Mouse (Mus musculus) intestine, embryonic 15.5 days (tissue): ENCODE measurements at regions not wholly inside any gene's neighbourhood (a gene's known extent, or its start where the extent isn't known, plus 50 kb on each side); places are given as distances from the start of the nearest gene placed in this dataset.

Source experiments
- ATAC-seq: fragments of 200-750 bp; cut with Nextera tagmentation; 2 replicates; pipeline ENCODE4 v1.8.0; 2017; ENCODE audit warnings: moderate TSS enrichment, moderate library complexity
- H3K27ac ChIP-seq: fragments of 300-500 bp; sonication (generic); 2 replicates; pipeline ENCODE4 v1.5.1; 2015; ENCODE audit warnings: mild to moderate bottlenecking, inconsistent platforms
- H3K27me3 ChIP-seq: fragments of 300-500 bp; sonication (generic); replicated peaks from 2 replicates; pipeline ENCODE4 v1.6.1; 2015; ENCODE audit warnings: inconsistent platforms
- H3K36me3 ChIP-seq: fragments of 300-500 bp; sonication (generic); 2 replicates; pipeline ENCODE4 v1.6.1; 2015; ENCODE audit warnings: inconsistent platforms
- H3K4me1 ChIP-seq: fragments of 300-500 bp; sonication (generic); replicated peaks from 2 replicates; pipeline ENCODE4 v1.6.1; 2015; ENCODE audit warnings: inconsistent platforms
- H3K4me2 ChIP-seq: fragments of 300-500 bp; sonication (generic); replicated peaks from 2 replicates; pipeline ENCODE4 v1.6.1; 2015; ENCODE audit warnings: mild to moderate bottlenecking, inconsistent platforms
- H3K4me3 ChIP-seq: fragments of 300-500 bp; sonication (generic); replicated peaks from 2 replicates; pipeline ENCODE4 v1.5.1; 2015; ENCODE audit warnings: inconsistent platforms
- H3K9ac ChIP-seq: fragments of 300-500 bp; sonication (generic); 2 replicates; pipeline ENCODE4 v1.6.1; 2015; ENCODE audit warnings: inconsistent platforms
- H3K9me3 ChIP-seq: fragments of 300-500 bp; sonication (generic); 2 replicates; pipeline ENCODE4 v1.6.1; 2016; ENCODE audit warnings: inconsistent platforms
- WGBS: fragments of 180-500 bp; shearing (Covaris S2); methylation state at CpG from one replicate; pipeline ENCODE4 v1.1.7; 2015; 5-methylcytosine and 5-hydroxymethylcytosine counted together

DNA sequence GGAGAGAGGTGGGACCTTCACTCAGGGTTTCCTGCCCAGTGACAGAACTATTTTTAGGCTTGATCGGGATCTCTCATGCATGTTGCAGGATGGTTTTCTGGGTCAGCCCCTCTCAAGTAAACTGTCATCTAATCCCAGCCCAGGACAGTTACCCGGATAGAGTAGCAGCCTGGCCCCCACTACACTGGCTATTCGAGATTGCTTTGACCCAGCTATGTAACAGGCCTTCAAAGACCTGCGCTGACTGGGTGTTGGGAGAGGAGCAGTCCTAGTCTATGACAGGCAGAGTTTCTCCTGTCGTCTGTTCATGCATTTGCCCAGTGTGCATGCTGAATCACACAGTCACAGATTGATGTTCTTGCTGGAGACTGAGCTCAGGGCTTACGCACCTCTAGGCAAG, 86.2 kb upstream of the Epcam start:
- Histone ChIP-seq H3K4me3 (no peak overlapping the region), H3K27ac (no peak overlapping the region), H3K27me3 (no peaks in the 10 kb centered on the region), H3K4me2 (no peak overlapping the region), H3K36me3 (no peaks in the 10 kb centered on the region), H3K4me1 (peaks cover 5% of the 10 kb centered on the region; the same call in 1 of the 2 replicates), H3K9me3 (no peaks in the 10 kb centered on the region), H3K9ac (no peak overlapping the region)
- ATAC-seq = no peak
- 77% methylated on average over 6 of the region's 6 CpGs for WGBS

DNA sequence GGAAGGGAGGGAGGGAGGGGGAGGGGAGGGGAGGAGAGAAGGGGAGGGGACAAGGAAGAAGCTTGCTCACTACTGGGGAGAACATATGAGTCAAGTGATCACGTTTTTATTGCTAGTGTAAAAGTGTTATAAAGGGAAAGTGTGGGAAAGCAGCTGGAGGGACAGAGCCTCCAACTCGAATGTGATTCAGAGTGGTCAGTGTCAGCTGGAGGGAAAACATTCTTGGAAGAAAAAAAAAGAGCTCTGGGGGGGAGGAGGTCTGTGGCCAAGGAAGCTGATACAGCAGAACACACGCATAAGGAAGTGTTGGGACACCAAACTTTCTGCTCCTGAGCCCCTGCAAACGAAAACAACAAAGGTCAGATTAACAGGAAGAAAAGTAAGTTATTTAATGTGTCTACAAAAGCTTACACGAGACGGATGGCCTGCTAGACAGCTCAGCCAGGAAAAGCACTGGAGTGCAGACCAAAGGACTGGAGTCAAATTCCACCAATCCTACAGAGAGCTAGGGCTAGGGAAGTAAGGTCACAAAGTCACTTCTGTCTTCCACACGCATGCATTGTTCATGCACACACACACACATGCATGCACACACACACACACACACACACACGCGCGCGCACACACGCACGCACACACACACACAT, 85.1 kb upstream of the Epcam start:
- H3K27ac ChIP-seq = peak overlapping the region; percentile 14; the same call in 1 of the 2 replicates
- H3K9ac ChIP-seq = no peak overlapping the region
- 47% methylated on average over 13 of the region's 13 CpGs for WGBS
- H3K9me3 ChIP-seq = no peaks in the 10 kb centered on the region
- peak; percentile 81 for ATAC-seq
- peaks cover 5% of the 10 kb centered on the region; the same call in 1 of the 2 replicates for H3K4me1 ChIP-seq
- H3K36me3 ChIP-seq = no peaks in the 10 kb centered on the region
- no peak overlapping the region for H3K4me3 ChIP-seq
- no peaks in the 10 kb centered on the region for H3K27me3 ChIP-seq
- H3K4me2 ChIP-seq = no peak overlapping the region

DNA sequence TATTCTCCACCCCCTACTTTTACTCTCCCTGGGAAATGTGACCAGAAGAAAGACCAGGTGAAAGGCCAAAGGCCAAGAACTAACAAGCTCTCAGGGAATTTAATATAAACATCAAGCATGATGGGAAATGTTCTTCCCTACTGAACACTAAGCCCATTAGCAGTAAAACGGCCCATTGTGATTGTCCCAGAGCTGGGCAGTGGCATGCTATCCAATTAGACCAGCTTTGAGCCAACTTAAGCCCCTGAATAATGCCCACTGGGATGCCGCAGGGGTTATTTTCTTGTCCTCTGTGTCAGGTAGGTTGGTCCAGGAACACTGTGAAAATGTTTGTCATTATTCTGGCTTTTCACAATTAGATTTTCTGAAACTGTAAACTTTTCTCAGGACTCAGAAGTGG, 81.2 kb upstream of the Epcam start:
- Histone ChIP-seq H3K36me3 (no peaks in the 10 kb centered on the region), H3K9me3 (no peaks in the 10 kb centered on the region), H3K27ac (no peak overlapping the region), H3K27me3 (no peaks in the 10 kb centered on the region), H3K4me2 (no peak overlapping the region), H3K4me1 (peaks cover 5% of the 10 kb centered on the region; the same call in 1 of the 2 replicates), H3K9ac (no peak overlapping the region), H3K4me3 (no peak overlapping the region)
- no peak for ATAC-seq
- WGBS = 50% methylated on average over 2 of the region's 2 CpGs

DNA sequence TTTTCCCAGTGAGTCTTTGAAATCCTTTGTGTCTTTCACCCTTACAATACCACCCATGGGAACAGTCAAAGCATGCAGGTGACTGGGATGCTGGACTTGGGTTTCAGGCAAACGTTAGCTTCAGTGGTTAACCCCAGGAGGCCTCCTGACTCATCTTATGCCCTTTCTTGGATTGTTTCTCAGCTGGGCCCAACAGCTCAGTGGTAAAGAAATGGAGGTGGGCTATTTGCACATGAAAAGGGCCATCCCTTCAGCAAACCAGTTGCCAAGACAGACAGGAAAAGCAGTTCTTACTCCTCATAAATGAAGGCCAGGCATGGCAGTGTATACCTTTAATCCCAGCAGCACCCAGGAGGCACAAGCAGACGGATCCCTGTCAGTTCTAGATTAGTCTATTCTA, 77.4 kb upstream of the Epcam start:
- WGBS = 48% methylated on average over 2 of the region's 2 CpGs
- H3K4me2 ChIP-seq = no peak overlapping the region
- H3K36me3 ChIP-seq = no peaks in the 10 kb centered on the region
- H3K27me3 ChIP-seq = no peaks in the 10 kb centered on the region
- H3K4me3 ChIP-seq = no peak overlapping the region
- H3K4me1 ChIP-seq = no peaks in the 10 kb centered on the region
- ATAC-seq = no peak
- H3K9me3 ChIP-seq = no peaks in the 10 kb centered on the region
- H3K9ac ChIP-seq = no peak overlapping the region
- H3K27ac ChIP-seq = no peak overlapping the region

DNA sequence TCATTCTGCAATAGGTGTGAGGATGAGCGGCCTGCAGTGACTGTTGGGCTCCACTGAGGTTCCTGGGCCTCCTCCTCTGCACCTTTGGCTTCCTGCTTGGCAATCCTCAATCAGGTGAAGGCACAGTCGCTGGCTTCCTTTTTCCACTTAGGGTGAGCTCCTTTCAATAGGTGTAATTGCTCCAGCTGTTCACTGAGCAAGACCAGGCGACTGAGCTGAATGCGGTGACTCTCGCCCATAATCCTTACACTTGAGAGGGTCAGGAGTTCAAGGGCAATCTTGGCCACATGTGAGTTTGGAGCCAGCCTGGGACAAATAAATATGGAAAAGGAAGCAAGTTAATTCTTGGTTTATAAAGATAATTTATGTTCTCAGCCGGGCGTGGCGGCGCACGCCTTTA, 76.1 kb upstream of the Epcam start:
- H3K36me3 ChIP-seq = no peaks in the 10 kb centered on the region
- H3K27me3 ChIP-seq = no peaks in the 10 kb centered on the region
- H3K9me3 ChIP-seq = no peaks in the 10 kb centered on the region
- no peak overlapping the region for H3K27ac ChIP-seq
- no peak overlapping the region for H3K4me3 ChIP-seq
- ATAC-seq = no peak
- WGBS = 84% methylated on average over 10 of the region's 10 CpGs
- no peaks in the 10 kb centered on the region for H3K4me1 ChIP-seq
- no peak overlapping the region for H3K9ac ChIP-seq
- no peak overlapping the region for H3K4me2 ChIP-seq

DNA sequence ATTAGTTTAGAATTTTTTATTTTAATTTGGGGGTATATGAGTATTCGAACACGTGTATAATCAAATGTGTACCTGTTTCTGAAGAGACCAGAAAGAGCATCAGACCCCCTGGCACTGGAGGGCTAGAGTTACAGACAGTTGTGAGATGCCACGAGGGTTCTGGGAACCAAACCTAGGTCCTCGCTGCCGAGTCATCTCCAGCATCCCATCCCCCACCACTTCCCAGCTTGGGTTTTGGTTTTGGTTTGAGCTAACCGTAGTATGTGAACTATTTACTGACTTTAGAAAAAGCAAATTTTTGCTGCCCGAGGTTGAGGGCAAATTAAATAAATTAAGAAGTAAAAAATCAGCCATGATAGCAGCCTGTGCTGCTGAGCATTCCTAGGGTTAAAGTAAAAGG, 74.9 kb upstream of the Epcam start:
- Histone ChIP-seq H3K4me3 (no peak overlapping the region), H3K27ac (no peak overlapping the region), H3K36me3 (no peaks in the 10 kb centered on the region), H3K4me1 (0 out of 2 replicates have a peak, but pooled peaks cover 4% of the 10 kb centered on the region), H3K9me3 (no peaks in the 10 kb centered on the region), H3K9ac (no peak overlapping the region), H3K27me3 (no peaks in the 10 kb centered on the region), H3K4me2 (no peak overlapping the region)
- ATAC-seq = no peak
- 84% methylated on average over 7 of the region's 7 CpGs for WGBS

DNA sequence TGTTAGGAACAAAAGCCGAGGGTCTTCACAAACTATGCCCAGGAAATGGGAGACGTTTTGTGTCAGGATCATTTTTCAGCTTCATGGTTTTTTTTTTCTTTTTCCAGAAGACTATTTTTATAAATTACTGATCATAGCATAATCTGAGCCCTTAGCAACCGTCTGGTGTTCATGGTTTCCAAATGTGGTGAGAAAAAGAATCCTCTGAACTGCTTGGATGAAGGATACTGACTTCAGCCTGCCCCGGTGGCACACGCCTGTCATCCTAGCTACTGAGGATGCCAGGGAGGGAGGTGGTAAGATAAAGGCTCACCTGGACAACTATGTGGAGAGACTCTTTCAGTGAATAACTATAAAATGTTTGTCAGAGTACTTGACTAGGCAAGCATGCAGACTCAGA, 72.4 kb upstream of the Epcam start:
- Histone ChIP-seq H3K4me1 (0 out of 2 replicates have a peak, but pooled peaks cover 9% of the 10 kb centered on the region), H3K36me3 (no peaks in the 10 kb centered on the region), H3K27me3 (no peaks in the 10 kb centered on the region), H3K27ac (no peak overlapping the region), H3K9ac (no peak overlapping the region), H3K9me3 (no peaks in the 10 kb centered on the region), H3K4me3 (no peak overlapping the region), H3K4me2 (no peak overlapping the region)
- WGBS = 76% methylated on average over 5 of the region's 5 CpGs
- no peak for ATAC-seq

DNA sequence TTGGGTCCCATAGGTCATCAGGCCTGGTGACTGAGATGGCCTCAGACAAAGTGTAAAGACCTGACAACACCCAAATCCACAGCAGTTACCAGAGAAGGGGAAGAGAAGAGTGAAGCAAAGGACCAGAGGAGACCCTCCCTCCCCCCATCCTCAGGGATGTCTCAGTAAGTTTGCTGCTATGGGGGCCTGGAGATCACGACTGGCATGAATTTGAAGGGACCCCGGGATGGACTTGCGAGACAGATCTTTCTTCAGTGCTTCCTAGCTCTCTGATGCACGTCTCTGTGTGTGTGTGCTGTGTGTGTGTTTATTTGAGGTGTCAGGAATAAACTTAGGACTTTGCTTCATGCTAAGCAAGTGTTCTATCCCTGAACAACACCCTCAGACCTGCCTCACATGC, 70.1 kb upstream of the Epcam start:
- H3K9me3 ChIP-seq = no peaks in the 10 kb centered on the region
- H3K27ac ChIP-seq = peak overlapping the region; percentile 90
- H3K4me1 ChIP-seq = peaks cover 9% of the 10 kb centered on the region; the same call in 1 of the 2 replicates
- no peak for ATAC-seq
- H3K9ac ChIP-seq = no peak overlapping the region
- no peaks in the 10 kb centered on the region for H3K27me3 ChIP-seq
- WGBS = 68% methylated on average over 4 of the region's 4 CpGs
- no peak overlapping the region for H3K4me3 ChIP-seq
- no peaks in the 10 kb centered on the region for H3K36me3 ChIP-seq
- no peak overlapping the region for H3K4me2 ChIP-seq

DNA sequence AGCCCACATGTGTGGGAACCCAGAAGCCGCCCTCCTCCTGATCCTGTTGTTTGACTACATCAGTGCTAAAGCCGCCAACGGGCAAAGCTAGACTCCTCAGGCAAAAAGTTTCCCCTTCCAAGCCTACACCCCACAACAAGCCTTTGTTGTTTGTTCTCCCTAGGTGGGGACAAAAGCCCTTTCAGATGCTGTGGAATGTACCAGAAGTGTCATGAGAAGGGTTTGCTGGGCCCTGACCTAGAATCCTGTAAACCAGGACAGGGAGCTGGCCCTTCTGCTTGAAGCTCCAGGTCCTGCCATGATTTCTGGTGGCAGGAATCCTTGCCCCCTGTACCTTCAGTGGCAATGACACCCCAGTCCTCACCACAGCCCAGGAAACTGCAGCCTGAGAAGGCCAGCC, 69.5 kb upstream of the Epcam start:
- no peak overlapping the region for H3K4me3 ChIP-seq
- no peaks in the 10 kb centered on the region for H3K27me3 ChIP-seq
- peaks cover 16% of the 10 kb centered on the region for H3K4me1 ChIP-seq
- WGBS = 63% methylated on average over 3 of the region's 3 CpGs
- H3K36me3 ChIP-seq = no peaks in the 10 kb centered on the region
- H3K9me3 ChIP-seq = no peaks in the 10 kb centered on the region
- no peak for ATAC-seq
- peak overlapping the region; percentile 37 for H3K4me2 ChIP-seq
- H3K9ac ChIP-seq = no peak overlapping the region
- peak overlapping the region; percentile 90 for H3K27ac ChIP-seq

DNA sequence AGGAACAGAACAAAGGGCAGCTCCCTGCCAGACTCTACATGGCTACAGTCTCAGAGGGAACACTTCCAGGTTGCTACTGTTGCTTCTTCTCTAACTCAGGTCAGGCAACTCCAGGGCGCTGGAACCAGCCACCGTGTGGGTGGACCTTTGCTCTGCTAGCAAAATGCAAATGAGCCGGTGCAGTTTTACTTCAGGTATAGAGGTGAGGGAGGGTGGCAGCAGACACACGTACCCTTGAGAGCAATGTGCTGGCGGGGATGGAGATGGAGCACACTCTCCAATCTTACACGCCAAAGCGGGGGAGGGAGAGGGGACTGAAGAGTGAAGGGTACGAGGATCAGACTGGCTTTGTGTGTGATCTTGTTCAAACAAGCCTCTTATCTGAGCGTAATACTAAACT, 68.8 kb upstream of the Epcam start:
- Histone ChIP-seq H3K27ac (peak overlapping the region; percentile 90), H3K36me3 (no peaks in the 10 kb centered on the region), H3K9me3 (no peaks in the 10 kb centered on the region), H3K27me3 (no peaks in the 10 kb centered on the region), H3K4me3 (no peak overlapping the region), H3K4me1 (peaks cover 19% of the 10 kb centered on the region), H3K4me2 (peak overlapping the region; percentile 37), H3K9ac (no peak overlapping the region)
- peak; percentile 90 for ATAC-seq
- WGBS = 34% methylated on average over 9 of the region's 9 CpGs

DNA sequence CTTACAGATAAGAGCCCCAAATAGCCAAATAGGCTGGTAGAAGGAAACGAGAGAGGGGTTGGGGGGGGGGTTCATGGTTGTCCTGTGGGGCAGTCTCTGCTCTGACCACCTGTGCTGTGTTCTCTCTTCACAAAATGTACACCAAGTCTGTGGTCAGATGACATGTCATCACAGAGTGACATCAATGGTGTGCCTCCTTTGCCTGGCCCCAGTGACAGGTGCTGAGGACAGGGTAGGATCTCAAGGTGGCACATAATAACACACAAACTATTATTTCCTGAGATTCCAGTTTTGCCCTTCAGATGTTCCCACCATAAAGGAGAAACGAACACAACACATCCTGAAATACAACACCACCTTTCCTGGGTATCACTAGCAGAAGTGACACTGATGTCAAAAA, 68.3 kb upstream of the Epcam start:
- Histone ChIP-seq H3K4me2 (peak overlapping the region; percentile 26; the same call in 1 of the 2 replicates), H3K27ac (peak overlapping the region; percentile 77)
- 15% methylated on average over 2 of the region's 2 CpGs for WGBS

DNA sequence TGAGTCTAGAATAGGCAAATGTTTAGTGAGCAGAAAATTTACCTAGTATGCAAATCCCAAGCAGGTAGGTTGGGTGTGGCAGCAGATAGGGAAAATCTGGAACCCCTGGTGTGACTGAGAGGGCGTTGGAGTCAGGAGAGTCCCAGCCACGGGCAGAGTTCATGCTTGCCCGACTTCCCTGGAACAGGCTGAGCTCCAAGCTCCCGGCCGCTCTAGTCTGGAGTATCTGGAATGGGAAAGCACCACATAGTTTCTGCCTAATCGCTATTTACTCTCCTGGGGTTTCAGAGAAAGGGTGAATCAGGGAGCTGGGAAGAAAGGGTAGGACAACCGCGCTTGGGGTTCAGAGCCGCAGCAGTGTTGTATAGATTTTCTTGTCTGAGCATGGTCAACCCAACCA, 65.8 kb upstream of the Epcam start:
- Histone ChIP-seq H3K4me2 (no peak overlapping the region), H3K4me1 (peaks cover 21% of the 10 kb centered on the region), H3K9me3 (no peaks in the 10 kb centered on the region), H3K36me3 (no peaks in the 10 kb centered on the region), H3K27me3 (no peaks in the 10 kb centered on the region), H3K27ac (peak overlapping the region; percentile 54), H3K4me3 (no peak overlapping the region), H3K9ac (no peak overlapping the region)
- WGBS = 61% methylated on average over 9 of the region's 9 CpGs
- peak; percentile 22 for ATAC-seq

More for the DNA sequence above, 68.3 kb upstream of the Epcam start:
- H3K27me3 ChIP-seq = no peaks in the 10 kb centered on the region
- no peaks in the 10 kb centered on the region for H3K9me3 ChIP-seq
- peaks cover 21% of the 10 kb centered on the region for H3K4me1 ChIP-seq
- H3K4me3 ChIP-seq = no peak overlapping the region
- H3K9ac ChIP-seq = no peak overlapping the region
- peak; percentile 57; the same call in 1 of the 2 replicates for ATAC-seq
- no peaks in the 10 kb centered on the region for H3K36me3 ChIP-seq

DNA sequence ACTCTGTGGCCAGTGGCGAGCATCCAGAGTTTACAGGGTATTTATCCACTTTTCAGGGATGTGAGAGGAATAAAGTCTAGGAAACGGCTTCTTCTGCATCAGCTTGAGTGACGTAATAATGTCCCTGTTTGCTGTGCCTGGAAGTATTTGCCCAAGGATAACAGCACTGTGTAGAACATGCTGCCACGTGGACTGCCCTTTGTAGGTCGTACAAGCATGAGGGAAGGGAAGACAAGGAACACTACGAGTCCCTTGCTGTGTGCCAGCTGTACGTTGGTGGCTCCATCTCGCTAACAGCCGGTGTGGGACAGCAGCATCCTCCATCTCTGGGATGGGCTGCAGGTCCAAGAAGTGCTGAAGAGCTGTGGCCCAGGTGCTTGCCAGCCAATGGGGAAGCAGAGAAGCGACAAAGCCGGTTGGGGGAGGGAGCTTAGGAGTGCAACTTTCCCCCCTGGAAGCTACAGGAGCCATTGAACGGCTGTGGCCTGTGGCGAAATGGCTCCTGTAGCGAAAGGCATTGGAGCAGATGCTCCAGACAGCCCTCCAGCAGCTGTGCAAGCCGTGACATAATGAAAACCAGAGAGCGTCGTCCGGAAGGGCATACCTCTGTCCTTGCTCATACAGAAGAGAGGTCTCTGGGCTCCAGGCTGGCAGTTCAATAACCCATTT, 65.0 kb upstream of the Epcam start:
- ATAC-seq = no peak

More for the DNA sequence above, 65.0 kb upstream of the Epcam start:
- H3K9ac ChIP-seq = peak overlapping the region; percentile 26; the same call in 1 of the 2 replicates
- H3K4me3 ChIP-seq = no peak overlapping the region
- H3K4me1 ChIP-seq = peaks cover 18% of the 10 kb centered on the region
- H3K9me3 ChIP-seq = no peaks in the 10 kb centered on the region
- 59% methylated on average over 18 of the region's 18 CpGs for WGBS
- 0 out of 2 replicates have a peak overlapping the region, but pooled peaks have one; percentile 54 for H3K27ac ChIP-seq
- no peaks in the 10 kb centered on the region for H3K36me3 ChIP-seq
- no peaks in the 10 kb centered on the region for H3K27me3 ChIP-seq
- peak overlapping the region; percentile 54 for H3K4me2 ChIP-seq
